Mouse (Mus musculus) kidney, postnatal 25 days (tissue): ENCODE measurements around the gene Exosc7.

Experiments used
- DNase-seq, 2 experiments: peaks; one replicate each; pipeline ENCODE4 v3.0.0; 2021; ENCODE audit warnings: mixed read lengths in 2 of 2

The Exosc7 gene

GRCm38 (mm10) chr9:123138891-123139474 is 26.0 kb downstream of the Exosc7 start:
- DNase-seq = peak; percentile 70 to 87

GRCm38 (mm10) chr9:123139887-123140614 is 27.0 kb downstream of the Exosc7 start:
- no peak for DNase-seq

- DNase-seq = no peak
Measured at GRCm38 (mm10) chr9:123148430-123148829, 35.4 kb downstream of the Exosc7 start.

GRCm38 (mm10) chr9:123150241-123151020 is 37.4 kb downstream of the Exosc7 start, which contains the start of gene Clec3b:
TSS of gene Clec3b (plus strand) at chr9:123150946.
- peak; percentile 50 to 61 for DNase-seq

- DNase-seq = no peak
Measured at GRCm38 (mm10) chr9:123151561-123151960, 38.5 kb downstream of the Exosc7 start.

GRCm38 (mm10) chr9:123152026-123152425 is 39.0 kb downstream of the Exosc7 start:
- no peak for DNase-seq

- no peak for DNase-seq
Measured at GRCm38 (mm10) chr9:123153121-123153520, 40.1 kb downstream of the Exosc7 start.

GRCm38 (mm10) chr9:123156910-123157361 is 43.9 kb downstream of the Exosc7 start:
- peak; percentile 59 to 78 for DNase-seq

GRCm38 (mm10) chr9:123157699-123158098 is 44.7 kb downstream of the Exosc7 start:
- DNase-seq = no peak

GRCm38 (mm10) chr9:123158125-123158836 is 45.3 kb downstream of the Exosc7 start:
- peak in 1 of 2 experiments; percentile 59 for DNase-seq

- peak; percentile 74 to 89 for DNase-seq
Measured at GRCm38 (mm10) chr9:123159330-123159729, 46.3 kb downstream of the Exosc7 start.

GRCm38 (mm10) chr9:123161792-123162191 is 48.8 kb downstream of the Exosc7 start:
- DNase-seq = no peak

- DNase-seq = no peak
Measured at GRCm38 (mm10) chr9:123162985-123163694, 50.1 kb downstream of the Exosc7 start.

GRCm38 (mm10) chr9:123165781-123166443 is 52.9 kb downstream of the Exosc7 start:
- DNase-seq = peak in 1 of 2 experiments; percentile 25

- no peak for DNase-seq
Measured at GRCm38 (mm10) chr9:123173760-123174159, 60.7 kb downstream of the Exosc7 start.

GRCm38 (mm10) chr9:123174356-123174755 is 61.3 kb downstream of the Exosc7 start:
- DNase-seq = no peak

GRCm38 (mm10) chr9:123177380-123178048 is 64.5 kb downstream of the Exosc7 start:
- DNase-seq = no peak

- DNase-seq = peak in 1 of 2 experiments; percentile 61
Measured at GRCm38 (mm10) chr9:123180003-123180402, 67.0 kb downstream of the Exosc7 start.

GRCm38 (mm10) chr9:123183226-123183625 is 70.2 kb downstream of the Exosc7 start:
- peak; percentile 66 to 89 for DNase-seq

GRCm38 (mm10) chr9:123185546-123185945 is 72.5 kb downstream of the Exosc7 start:
- no peak for DNase-seq
